Mouse (Mus musculus): Measurements from ENCODE around the gene Platr17.
"Not testable (repeated sequence)": the region's sequence is repeated elsewhere in the genome, so short reads cannot be mapped to it uniquely, and the experiment has no call there.

The Platr17 gene

GRCm38 (mm10) chr17:33940206-33940805 lies 35.4 kb downstream of the Platr17 start, which contains the start of the genes Pfdn6 and Wdr46:
Gene Pfdn6, minus strand, starts transcription at chr17:33940343.
Gene Wdr46, plus strand, starts transcription at chr17:33940660.
- peak; percentile 92 for DNase-seq (ENCODE audit: low spot score)

- DNase-seq (ENCODE audit: low spot score), result peak; percentile 73
Observed at GRCm38 (mm10) chr17:33940981-33941380, 36.0 kb downstream of the Platr17 start.

GRCm38 (mm10) chr17:33941381-33941780 lies 36.4 kb downstream of the Platr17 start:
- DNase-seq (ENCODE audit: low spot score), result no peak

- DNase-seq (ENCODE audit: low spot score), result no peak
Observed at GRCm38 (mm10) chr17:33943454-33943853, 38.5 kb downstream of the Platr17 start.

GRCm38 (mm10) chr17:33947430-33948089 lies 42.6 kb downstream of the Platr17 start:
- no peak for DNase-seq (ENCODE audit: low spot score)

GRCm38 (mm10) chr17:33948090-33948904 lies 43.4 kb downstream of the Platr17 start:
- no peak for DNase-seq (ENCODE audit: low spot score)

- DNase-seq (ENCODE audit: low spot score), result no peak
Observed at GRCm38 (mm10) chr17:33948905-33949537, 44.1 kb downstream of the Platr17 start.

GRCm38 (mm10) chr17:33950131-33950625 lies 45.2 kb downstream of the Platr17 start:
- no peak for DNase-seq (ENCODE audit: low spot score)

- peak; percentile 90 for DNase-seq (ENCODE audit: low spot score)
Observed at GRCm38 (mm10) chr17:33951021-33951946, 46.3 kb downstream of the Platr17 start, which contains the start of gene B3galt4. Gene B3galt4, minus strand, starts transcription at chr17:33951488.

- DNase-seq (ENCODE audit: low spot score), result not testable (repeated sequence)
Observed at GRCm38 (mm10) chr17:33952015-33952414, 47.1 kb downstream of the Platr17 start.

- DNase-seq (ENCODE audit: low spot score), result no peak
Observed at GRCm38 (mm10) chr17:33952879-33953278, 47.9 kb downstream of the Platr17 start.

- DNase-seq (ENCODE audit: low spot score), result no peak
Observed at GRCm38 (mm10) chr17:33953310-33953709, 48.4 kb downstream of the Platr17 start.

- DNase-seq (ENCODE audit: low spot score), result no peak
Observed at GRCm38 (mm10) chr17:33953961-33954565, 49.1 kb downstream of the Platr17 start.

GRCm38 (mm10) chr17:33954646-33955554 lies 50.0 kb downstream of the Platr17 start:
- peak; percentile 71 for DNase-seq (ENCODE audit: low spot score)

GRCm38 (mm10) chr17:33955555-33956214 lies 50.8 kb downstream of the Platr17 start, which contains the start of the genes Vps52 and Rps18:
Gene Vps52, plus strand, starts transcription at chr17:33955812.
Gene Rps18, minus strand, starts transcription at chr17:33956001.
- DNase-seq (ENCODE audit: low spot score), result peak; percentile 95
